Mouse (Mus musculus): ENCODE measurements around the gene Gm4792.

The Gm4792 gene

GRCm38 (mm10) chr10:94304064-94304657, 5.7 kb upstream of the Gm4792 start:
- DNase-seq (ENCODE audit: low read depth in 2 of 2, low spot score in 2 of 2): no peak

- DNase-seq (ENCODE audit: low read depth in 2 of 2, low spot score in 2 of 2): no peak
Observed at GRCm38 (mm10) chr10:94299301-94299700, 798 bp upstream of the Gm4792 start.

GRCm38 (mm10) chr10:94295923-94296605, 2.4 kb downstream of the Gm4792 start:
- DNase-seq (ENCODE audit: low read depth in 2 of 2, low spot score in 2 of 2): no peak

DNA sequence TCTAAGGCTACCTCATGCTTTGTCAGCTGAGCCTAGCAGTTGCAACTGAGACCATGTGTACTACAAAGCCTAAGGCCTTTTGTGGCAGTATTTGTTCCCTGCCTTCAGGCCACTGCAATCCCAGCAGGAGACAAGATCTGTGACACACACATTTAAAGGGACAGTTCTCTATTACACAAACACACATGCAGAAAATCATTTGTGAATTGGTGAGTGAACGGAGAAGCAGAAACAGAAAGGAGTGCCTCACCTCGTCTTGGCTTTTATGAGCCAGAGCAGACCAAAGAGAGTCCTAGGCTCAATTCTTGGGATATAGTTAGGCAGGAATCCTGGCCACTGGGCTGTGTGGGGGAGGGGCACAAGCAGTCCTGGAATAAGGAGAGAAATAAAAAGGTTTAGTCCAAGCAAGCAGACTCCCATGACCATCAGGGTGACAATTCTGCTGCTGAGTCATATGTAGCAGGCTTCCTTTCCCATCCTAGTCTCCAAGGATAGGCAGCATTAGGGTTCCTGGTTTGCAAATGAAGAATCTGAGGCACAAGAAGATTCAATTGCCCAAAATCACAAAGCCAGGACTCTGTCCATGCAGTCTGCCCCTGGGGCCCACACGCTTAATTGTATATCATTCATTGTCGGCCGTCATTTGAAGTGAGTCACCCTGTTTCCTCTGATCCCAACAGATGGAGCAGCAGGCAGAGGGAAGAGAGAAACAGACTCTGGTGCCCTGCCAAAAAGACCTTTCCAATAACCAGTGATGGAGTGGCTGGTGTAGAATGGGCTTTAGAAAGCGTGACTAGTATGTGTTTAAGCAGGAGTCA, 3.4 kb downstream of the Gm4792 start:
- no peak for DNase-seq (ENCODE audit: low read depth in 2 of 2, low spot score in 2 of 2)

GRCm38 (mm10) chr10:94294437-94294836, 4.1 kb downstream of the Gm4792 start:
- DNase-seq (ENCODE audit: low read depth in 2 of 2, low spot score in 2 of 2): no peak

DNA sequence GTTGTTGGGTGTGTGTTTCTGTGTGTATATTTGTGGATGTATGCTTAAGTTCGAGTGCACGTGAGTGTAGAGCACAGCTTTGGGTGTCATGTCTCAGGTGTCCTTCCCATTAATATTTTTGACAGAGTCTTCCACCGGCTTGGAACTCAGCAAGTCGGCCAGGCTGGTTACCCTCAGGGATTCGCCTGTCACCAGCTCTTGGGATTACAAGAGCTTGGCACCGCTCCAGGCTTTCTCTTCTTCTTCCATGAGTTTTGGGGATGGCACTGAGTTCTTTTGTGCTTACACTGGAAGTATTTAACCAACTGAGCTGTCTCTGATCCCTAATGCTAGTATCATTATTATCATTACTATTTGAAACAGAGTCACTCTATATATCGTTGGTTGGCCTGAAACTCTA, 15.7 kb downstream of the Gm4792 start:
- no peak for DNase-seq (ENCODE audit: low read depth in 2 of 2, low spot score in 2 of 2)

GRCm38 (mm10) chr10:94282179-94282578, 16.3 kb downstream of the Gm4792 start:
- no peak for DNase-seq (ENCODE audit: low read depth in 2 of 2, low spot score in 2 of 2)

DNA sequence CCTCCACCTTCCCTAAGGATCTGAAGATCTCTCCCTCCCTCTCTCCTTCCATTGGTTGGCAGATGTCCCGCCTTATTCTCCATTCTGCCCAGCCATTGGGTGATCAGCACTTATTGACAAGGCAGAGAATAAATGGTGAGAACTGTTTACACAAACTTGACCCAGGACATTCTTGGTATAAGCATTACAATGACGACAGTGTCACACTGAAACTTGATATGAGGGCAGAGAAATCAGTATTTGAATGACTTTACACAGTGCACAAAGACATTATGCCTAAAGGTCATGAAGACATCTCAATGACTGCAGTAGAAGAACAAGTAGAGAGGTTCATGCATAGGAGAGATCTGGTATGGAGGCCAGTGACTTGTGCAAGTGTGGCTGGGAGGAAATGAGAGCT, 22.0 kb downstream of the Gm4792 start:
- no peak for DNase-seq (ENCODE audit: low read depth in 2 of 2, low spot score in 2 of 2)

- DNase-seq (ENCODE audit: low read depth in 2 of 2, low spot score in 2 of 2): no peak
Observed at GRCm38 (mm10) chr10:94275321-94275720, 23.2 kb downstream of the Gm4792 start.

DNA sequence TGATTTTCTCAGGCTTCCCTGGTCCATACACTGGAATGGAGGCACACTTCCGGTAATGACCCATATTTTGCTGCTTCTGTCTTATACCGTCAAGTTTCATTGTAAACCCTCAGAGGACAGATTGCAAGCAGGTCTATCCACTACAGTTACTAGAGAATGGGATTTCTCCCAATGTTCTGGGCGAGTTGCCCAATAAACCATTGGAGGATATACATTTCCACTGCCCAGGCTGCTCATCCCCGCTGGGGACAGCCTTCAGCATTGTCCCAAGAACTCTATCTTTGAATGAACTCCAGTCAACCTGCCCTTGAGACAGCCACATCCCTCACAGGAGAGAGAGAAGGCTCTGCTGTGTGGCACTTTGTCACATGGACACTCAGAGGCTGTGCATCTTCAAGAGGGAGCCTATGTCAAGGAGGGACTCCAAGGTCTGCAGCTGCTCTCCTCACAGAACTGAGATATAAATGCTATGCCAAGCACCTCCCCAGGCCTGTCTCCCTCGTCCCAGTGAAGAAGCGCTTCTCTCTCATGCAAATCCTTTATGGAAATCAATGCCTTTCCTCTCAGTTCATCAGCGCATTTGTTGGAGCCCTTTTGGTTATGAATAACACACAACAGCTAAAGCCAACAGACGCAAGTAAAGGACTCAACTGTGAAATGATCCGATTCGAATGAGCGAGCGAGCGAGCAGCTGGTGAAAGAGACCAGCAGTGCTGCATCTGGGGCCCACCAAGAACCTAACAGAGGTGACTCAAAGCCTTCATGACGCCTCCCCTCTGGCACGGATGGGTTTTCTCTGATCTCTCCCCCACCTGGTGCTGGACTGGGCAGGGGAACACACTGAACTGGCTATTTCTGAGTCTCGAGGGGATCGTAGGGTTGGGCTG, 32.6 kb downstream of the Gm4792 start:
- DNase-seq (ENCODE audit: low read depth in 2 of 2, low spot score in 2 of 2): no peak

DNA sequence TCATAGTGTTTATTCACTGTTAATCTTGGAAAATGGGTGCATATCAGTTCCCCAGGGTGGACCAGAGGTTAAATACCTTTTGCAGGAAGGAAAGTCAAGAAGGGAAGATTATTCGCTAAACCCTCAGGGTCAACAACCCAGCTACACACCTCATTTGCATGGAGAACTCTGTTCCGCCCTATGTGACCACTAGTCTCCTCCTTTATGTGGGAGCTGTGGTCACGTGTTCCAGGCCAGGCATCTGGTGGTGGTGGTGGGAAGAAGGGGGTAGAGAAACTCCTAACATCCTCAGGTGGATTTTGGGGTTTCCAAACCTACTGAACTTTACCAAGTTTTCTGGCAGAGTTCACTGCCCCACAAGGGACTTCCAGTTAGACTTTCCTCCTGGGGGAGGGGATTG, 35.3 kb downstream of the Gm4792 start:
- no peak for DNase-seq (ENCODE audit: low read depth in 2 of 2, low spot score in 2 of 2)

- no peak for DNase-seq (ENCODE audit: low read depth in 2 of 2, low spot score in 2 of 2)
Observed at GRCm38 (mm10) chr10:94262646-94263045, 35.9 kb downstream of the Gm4792 start.

DNA sequence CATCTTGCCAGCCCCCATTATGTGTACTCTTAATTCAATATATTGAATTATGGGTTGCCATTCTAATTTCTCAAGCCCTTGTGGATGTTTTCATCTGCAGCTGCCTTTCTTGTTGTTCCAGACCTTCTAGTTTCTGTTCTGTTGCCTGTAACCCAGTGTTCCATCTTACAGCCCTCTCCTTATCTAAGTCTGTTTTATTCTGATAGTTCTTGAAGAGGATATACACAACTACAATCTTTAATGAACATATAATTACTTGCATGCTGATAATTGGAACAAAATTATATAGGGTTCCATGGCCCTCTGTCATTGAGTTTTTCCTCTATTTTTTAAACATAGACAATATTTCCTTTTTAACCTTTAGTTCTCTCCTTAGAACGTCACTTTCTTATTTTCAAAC, 38.0 kb downstream of the Gm4792 start:
- DNase-seq (ENCODE audit: low read depth in 2 of 2, low spot score in 2 of 2): no peak

DNA sequence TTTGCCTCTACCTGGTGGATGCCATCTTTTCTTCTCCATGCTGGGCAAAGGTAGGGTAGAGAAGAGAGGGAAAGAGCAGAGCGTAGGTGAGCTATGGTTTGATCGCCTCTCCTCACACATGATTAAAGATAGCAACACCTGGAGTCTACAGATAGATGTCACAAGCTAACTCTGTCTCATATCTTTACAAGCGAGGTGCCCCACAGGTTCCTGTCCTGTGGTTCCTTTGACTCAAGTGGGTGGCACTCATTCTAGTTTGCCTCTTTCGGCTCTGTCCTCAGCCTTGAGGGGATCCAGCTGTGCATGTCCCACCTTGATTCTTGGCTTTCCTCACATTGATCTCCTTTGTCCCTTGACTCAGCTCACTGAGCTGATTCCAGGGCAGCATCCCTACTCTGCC, 42.0 kb downstream of the Gm4792 start:
- DNase-seq (ENCODE audit: low read depth in 2 of 2, low spot score in 2 of 2): no peak

DNA sequence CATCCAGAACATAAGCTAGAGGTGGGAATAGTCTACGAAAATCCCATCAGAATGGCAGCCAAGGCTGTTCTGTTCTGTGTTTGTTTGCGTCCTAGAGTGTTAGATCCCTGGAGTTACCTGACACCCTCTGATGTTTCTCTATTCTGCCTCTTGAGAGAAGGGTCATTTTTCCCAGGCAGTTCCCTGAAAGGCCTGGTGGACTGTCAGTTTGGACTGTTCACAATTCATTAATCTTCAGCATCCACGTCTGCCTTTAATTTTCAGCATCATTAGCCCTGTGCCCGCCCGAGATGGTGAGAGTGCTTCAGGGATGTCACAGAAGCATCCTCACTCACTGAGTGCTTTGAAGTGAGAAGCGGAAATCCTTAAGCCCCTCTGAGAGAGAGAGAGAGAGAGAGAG, 42.8 kb downstream of the Gm4792 start:
- no peak for DNase-seq (ENCODE audit: low read depth in 2 of 2, low spot score in 2 of 2)

- no peak for DNase-seq (ENCODE audit: low read depth in 2 of 2, low spot score in 2 of 2)
Observed at GRCm38 (mm10) chr10:94254766-94255165, 43.7 kb downstream of the Gm4792 start.

GRCm38 (mm10) chr10:94253260-94253807, 45.2 kb downstream of the Gm4792 start:
- no peak for DNase-seq (ENCODE audit: low read depth in 2 of 2, low spot score in 2 of 2)

DNA sequence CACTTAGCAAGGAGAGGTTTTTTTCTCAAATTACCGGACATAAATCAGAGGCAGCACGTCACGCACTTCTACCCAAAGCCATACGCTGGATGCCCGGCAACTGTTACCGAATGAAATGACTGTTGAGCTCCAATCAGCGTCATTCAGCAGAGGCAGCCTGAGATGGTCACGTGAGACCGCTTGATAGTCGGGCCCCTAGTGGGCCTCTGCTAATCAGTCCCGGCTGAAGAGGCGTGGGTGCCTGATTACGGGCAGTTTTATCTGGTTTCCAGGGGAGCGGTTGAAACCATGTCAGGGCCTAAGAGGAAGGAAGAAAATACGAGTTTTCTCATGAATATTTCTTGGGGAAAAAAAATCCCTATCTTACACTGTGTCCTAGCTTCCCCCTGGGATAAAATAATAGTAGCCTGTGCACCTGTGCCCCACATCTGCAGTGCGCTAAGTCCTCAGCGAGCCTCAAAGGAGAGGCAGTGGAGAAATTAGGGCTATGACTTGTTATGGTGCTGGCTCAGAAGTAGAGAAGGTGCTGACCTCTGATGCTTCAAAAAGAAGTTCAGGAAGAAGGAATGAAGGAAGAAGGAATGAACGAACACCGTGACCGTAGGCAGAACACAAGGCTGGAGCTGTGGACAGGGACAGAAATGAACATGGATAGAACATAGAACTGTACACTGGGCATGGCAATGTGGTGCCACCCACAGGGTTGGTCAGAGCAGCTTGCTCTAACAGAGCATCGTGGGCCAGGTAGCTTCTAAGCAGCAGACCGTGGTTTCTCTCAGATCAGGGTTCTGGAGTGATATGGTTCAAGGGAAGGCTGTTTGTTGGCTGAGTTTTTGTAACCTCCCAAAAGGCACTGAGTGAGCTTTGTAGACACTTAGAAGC, 48.7 kb downstream of the Gm4792 start:
- DNase-seq (ENCODE audit: low read depth in 2 of 2, low spot score in 2 of 2): no peak

- no peak for DNase-seq (ENCODE audit: low read depth in 2 of 2, low spot score in 2 of 2)
Observed at GRCm38 (mm10) chr10:94247748-94248349, 50.7 kb downstream of the Gm4792 start.

Data from CD8-positive naive resting alpha-beta T cell, adult 2 months (primary cell).